ENCODE assay signal across 18 mouse cellular contexts in the genomic region with DNA sequence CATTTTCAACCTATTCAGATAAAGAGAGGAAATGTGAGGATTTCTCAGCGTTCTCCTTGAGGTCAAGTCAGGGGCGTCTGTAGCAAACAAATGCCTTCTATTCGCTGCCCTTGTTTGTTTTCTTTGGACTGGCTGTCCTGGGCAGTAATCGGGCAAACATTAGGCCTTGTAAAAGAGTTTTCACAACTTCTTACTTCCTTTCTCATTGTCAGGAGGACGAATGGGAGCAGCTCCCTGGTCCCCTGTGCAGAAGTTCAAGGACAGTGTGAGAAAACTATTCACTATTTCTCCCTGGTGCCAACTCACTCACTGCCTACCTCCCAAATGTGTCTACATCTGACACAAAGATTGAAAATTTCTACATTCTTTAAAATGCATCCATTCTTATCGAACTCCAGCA.
A peak's percentile ranks its signal among the peaks of the same experiment; 100 is the strongest.
DNase-seq lines count a peak whose midpoint lies in the region; ATAC-seq and TF ChIP-seq lines count a peak whose summit lies in the region.
"Had no signal": no experiment of that assay in that cellular context is flagged by ENCODE, and none has a peak within 500 bp of the region (broad histone marks: within the 10 kb centered on the region; RNA-seq: fewer than 3 reads in every experiment).

No protein-coding gene starts in this region.

- no peak for TF ChIP-seq CTCF in liver, postnatal 0 days (IDR thresholded peaks at IDR 0.05; ENCODE audit: low read depth)

- TF ChIP-seq EP300 in liver, postnatal 0 days (IDR thresholded peaks at IDR 0.05; ENCODE audit: low read depth) = peak; percentile 36

- no peaks in the 10 kb centered on the region for H3K36me3 ChIP-seq in liver, postnatal 0 days (replicated peaks; ENCODE audit: insufficient read depth, low read length)
- H3K36me3 ChIP-seq in liver, embryonic 11.5 days (ENCODE audit: control insufficient read depth, insufficient read depth, low read length) = no peaks in the 10 kb centered on the region
- H3K36me3 ChIP-seq: embryonic facial prominence, embryonic 12.5 days; forebrain, embryonic 12.5 days; heart, embryonic 13.5 days; hindbrain, embryonic 15.5 days had no signal

- H3K4me2 ChIP-seq in liver, postnatal 0 days (ENCODE audit: low read depth, low read length) = no peak overlapping the region
- H3K4me2 ChIP-seq in liver, embryonic 11.5 days = no peak overlapping the region
- H3K4me2 ChIP-seq: embryonic facial prominence, embryonic 12.5 days; forebrain, embryonic 12.5 days; heart, embryonic 13.5 days; hindbrain, embryonic 15.5 days had no signal

- H3K9ac ChIP-seq in liver, postnatal 0 days (replicated peaks) = no peak overlapping the region
- H3K9ac ChIP-seq in liver, embryonic 11.5 days (ENCODE audit: low read depth, low read length) = no peak overlapping the region
- H3K9ac ChIP-seq: embryonic facial prominence, embryonic 12.5 days; forebrain, embryonic 12.5 days; forebrain, postnatal 0 days; heart, embryonic 13.5 days; hindbrain, embryonic 15.5 days had no signal

- no peaks in the 10 kb centered on the region for H3K27me3 ChIP-seq in liver, postnatal 0 days (ENCODE audit: insufficient read depth, low read length)
- H3K27me3 ChIP-seq in liver, embryonic 11.5 days (replicated peaks; ENCODE audit: control insufficient read depth, insufficient read depth, low read length) = no peaks in the 10 kb centered on the region
- H3K27me3 ChIP-seq: CH12.LX; embryonic facial prominence, embryonic 12.5 days; forebrain, embryonic 12.5 days; heart, embryonic 13.5 days; hindbrain, embryonic 15.5 days had no signal

- H3K9me3 ChIP-seq in liver, postnatal 0 days (ENCODE audit: low read length) = no peaks in the 10 kb centered on the region
- no peaks in the 10 kb centered on the region for H3K9me3 ChIP-seq in liver, embryonic 11.5 days (ENCODE audit: control insufficient read depth, low read length)
- H3K9me3 ChIP-seq: embryonic facial prominence, embryonic 12.5 days; forebrain, embryonic 12.5 days; heart, embryonic 13.5 days; hindbrain, embryonic 15.5 days had no signal

- H3K27ac ChIP-seq in liver, postnatal 0 days (ENCODE audit: low read depth) = peak overlapping the region; percentile 39
- H3K27ac ChIP-seq in liver, embryonic 11.5 days (ENCODE audit: low read depth, low read length) = no peak overlapping the region
- H3K27ac ChIP-seq: embryonic facial prominence, embryonic 12.5 days; forebrain, embryonic 12.5 days; heart, embryonic 13.5 days; hindbrain, embryonic 15.5 days had no signal

- peaks cover 4% of the 10 kb centered on the region; the same call in 1 of the 2 replicates for H3K4me1 ChIP-seq in liver, postnatal 0 days (ENCODE audit: insufficient read depth)
- H3K4me1 ChIP-seq in liver, embryonic 11.5 days (replicated peaks; ENCODE audit: control insufficient read depth, insufficient read depth, low read length) = no peaks in the 10 kb centered on the region

- no peak overlapping the region for H3K4me3 ChIP-seq in liver, postnatal 0 days (ENCODE audit: low read depth, low read length)
- H3K4me3 ChIP-seq in liver, embryonic 11.5 days (ENCODE audit: low read depth, low read length) = no peak overlapping the region
- H3K4me3 ChIP-seq: embryonic facial prominence, embryonic 12.5 days; forebrain, embryonic 12.5 days; heart, embryonic 13.5 days; hindbrain, embryonic 15.5 days had no signal

- ATAC-seq in liver, postnatal 0 days = peak; percentile 24; the same call in 1 of the 2 replicates
- no peak for ATAC-seq in liver, embryonic 11.5 days (replicated peaks; ENCODE audit: low FRiP score)
- no peak for ATAC-seq in inflammation-experienced regulatory T-cells, adult 6 months
- ATAC-seq: forebrain, postnatal 0 days; intestine, postnatal 0 days had no signal

- WGBS in liver, postnatal 0 days (ENCODE audit: insufficient replicate concordance) = 28% methylated on average over 6 of the region's 6 CpGs
- 41% methylated on average over 6 of the region's 6 CpGs for WGBS in liver, embryonic 11.5 days

- DNase-seq in embryo, embryonic 10 days (ENCODE audit: low spot score) = peak; percentile 7
- DNase-seq in embryo, embryonic 9.5 days (ENCODE audit: extremely low spot score) = no peak
- no peak for DNase-seq in liver, postnatal 0 days
- DNase-seq in liver, embryonic 11.5 days (ENCODE audit: low spot score) = no peak
- DNase-seq in adrenal gland, postnatal 14 days = peak; percentile 55
- DNase-seq: cerebellum, adult 2 months; cerebellum, postnatal 10 days; embryo, embryonic 11 days; forebrain, postnatal 0 days; gastrocnemius, postnatal 14 days; heart, postnatal 36 days had no signal

Comparison
In these comparisons a context has a peak if more than half of its experiments do, and no peak if none do; other contexts are left out.
1. DNase-seq: peak in embryo, embryonic 10 days (single experiment) and adrenal gland, postnatal 14 days (single experiment); none in embryo, embryonic 9.5 days (single experiment), liver, postnatal 0 days (single experiment) and liver, embryonic 11.5 days (single experiment).